Mouse (Mus musculus) frontal cortex, postnatal 14 days (tissue): ENCODE measurements at regions not wholly inside any gene's neighbourhood (a gene's known extent, or its start where the extent isn't known, plus 50 kb on each side); places are given as distances from the start of the nearest gene placed in this dataset.
"Not testable (repeated sequence)": the region's sequence is repeated elsewhere in the genome, so short reads cannot be mapped to it uniquely, and the experiment has no call there.

ENCODE experiments used
- DNase-seq, 2 experiments: peaks; one replicate each; pipeline ENCODE4 v3.0.0; 2022; ENCODE audit warnings: low spot score in 2 of 2

DNA sequence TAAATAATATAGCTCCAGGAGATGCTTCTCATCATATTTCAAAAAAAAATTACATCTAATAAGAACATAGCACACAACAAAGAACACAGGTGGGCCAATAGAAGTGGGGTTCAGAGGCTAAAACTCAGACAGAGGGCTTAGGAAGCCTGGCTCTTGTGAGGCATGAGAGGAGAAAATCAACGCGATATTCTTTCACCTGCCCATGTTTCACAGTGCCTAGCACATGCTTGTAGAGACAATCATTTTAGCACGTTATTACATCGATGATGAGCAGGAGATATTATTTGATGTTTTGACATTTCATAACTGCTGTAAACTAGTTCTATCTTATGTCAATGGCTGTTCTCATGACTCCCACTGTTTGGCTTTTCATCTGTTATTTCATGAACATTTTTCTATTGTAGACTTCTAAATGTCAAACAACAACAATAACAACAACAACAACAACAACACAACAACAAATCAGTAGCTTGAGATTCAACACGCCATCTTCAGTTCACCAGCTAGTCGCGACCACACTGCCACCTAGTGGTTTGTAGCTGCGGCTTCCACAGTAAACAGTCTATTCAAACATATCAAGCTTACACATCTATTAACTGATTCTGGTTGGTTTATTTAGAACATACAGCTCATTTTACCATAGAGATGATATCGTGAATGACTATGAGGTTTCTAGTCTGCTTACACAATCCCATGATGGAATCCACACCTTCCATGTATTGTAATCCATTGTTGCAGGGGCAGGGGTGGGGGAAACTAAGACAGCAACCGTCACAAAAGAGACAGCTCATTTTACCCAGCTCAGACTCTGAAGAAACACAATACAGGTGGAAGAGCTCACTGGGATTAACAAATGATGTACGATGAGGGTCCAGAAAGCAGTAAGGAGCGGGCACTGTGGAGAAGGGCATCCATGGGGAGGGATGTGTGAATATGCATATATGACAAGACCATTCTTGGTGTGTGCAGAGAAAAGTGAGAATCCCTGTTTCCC is 60.5 kb upstream of the Tmem200a start:
- peak in 1 of 2 experiments; percentile 46 for DNase-seq

- no peak for DNase-seq
These were observed 73.7 kb upstream of the Tmem200a start for GRCm38 (mm10) chr10:26152586-26152985.

DNA sequence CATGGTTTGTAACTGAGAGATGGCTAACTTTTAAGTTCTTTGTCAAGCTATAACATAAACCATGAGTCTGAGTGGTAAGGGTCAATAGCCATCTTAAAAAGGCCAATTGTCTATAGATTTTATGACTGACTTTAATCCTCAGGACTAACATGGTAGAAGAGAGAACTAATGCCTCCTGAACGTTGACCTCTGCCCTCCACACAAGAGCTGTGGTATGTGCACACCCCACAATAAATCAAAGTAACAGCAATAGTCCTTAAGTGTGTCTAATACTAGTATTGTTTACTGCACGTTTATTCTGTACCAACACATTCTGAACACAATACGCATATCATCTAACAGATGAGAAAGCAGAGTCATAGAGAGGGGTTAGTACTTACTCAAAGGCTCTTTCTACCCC is 70.7 kb upstream of the Samd3 start:
- DNase-seq: no peak

DNA sequence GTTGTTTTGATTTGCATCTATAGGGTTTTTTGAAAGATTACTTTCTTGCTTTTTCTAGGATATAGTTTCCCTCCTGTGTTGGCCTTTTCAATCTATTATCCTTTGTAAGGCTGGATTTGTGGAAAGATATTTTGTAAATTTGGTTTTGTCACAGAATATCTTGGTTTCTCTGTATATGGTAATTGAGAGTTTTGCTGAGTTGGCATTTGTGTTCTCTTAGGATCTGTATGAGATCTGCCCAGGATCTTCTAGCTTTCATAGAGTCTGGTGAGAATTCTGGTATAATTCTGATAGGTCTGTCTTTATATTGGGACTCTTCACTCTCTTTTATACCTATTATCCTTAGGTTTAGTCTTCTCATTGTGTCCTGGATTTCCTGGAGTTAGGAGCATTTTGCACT is 68.4 kb upstream of the Samd3 start:
- DNase-seq: not testable (repeated sequence)

DNA sequence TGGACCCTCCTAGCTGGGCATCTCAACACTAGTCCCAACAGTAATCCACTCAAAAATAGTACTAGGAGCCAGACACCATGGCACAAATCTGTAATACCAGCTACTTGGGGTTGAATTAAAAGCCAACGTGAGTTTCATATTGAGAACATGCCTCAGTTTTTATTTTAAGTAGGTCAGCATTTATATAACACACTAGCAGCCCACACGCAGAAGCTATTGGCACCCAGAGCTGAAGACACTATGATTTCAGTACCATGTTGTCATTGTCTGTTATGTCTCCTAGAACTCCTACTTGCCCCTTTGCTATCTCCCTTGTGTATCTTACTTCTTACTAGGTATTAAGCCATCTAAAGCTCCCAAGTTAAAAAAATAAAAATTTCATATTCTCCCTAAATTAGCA is 65.0 kb upstream of the Samd3 start:
- no peak for DNase-seq

DNA sequence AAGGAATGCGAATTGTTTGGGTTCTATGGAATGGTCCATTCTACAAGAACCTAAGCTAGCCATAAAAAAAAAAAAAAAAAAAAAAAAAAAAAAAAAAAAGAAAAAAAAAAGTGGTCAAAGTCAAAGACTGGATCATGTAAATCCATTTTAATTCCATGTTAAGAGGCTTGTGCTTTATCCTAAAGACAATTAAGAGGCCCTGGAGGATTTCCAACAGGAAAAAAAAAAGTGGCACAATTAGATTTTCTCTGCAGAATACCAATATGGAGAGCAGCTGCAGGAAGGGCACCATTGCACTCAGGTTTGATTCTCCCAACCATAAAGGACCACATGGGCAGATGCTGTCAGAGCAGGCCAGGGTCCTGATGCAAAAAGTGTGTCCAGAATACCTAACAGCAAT is 51.9 kb upstream of the Samd3 start:
- no peak for DNase-seq

GRCm38 (mm10) chr10:26178356-26178755 is 51.2 kb upstream of the Samd3 start:
- DNase-seq: no peak
